Mouse (Mus musculus): ENCODE results near the gene Tfr2. TPM values are rescaled to one million over a fixed set of nuclear protein-coding genes. Genes with fewer than 3 reads are reported as not detected.

Gene Tfr2
- total and polyA plus RNA-seq, 3 experiments, result 96.2 to 112 TPM; not detected in 1

DNA sequence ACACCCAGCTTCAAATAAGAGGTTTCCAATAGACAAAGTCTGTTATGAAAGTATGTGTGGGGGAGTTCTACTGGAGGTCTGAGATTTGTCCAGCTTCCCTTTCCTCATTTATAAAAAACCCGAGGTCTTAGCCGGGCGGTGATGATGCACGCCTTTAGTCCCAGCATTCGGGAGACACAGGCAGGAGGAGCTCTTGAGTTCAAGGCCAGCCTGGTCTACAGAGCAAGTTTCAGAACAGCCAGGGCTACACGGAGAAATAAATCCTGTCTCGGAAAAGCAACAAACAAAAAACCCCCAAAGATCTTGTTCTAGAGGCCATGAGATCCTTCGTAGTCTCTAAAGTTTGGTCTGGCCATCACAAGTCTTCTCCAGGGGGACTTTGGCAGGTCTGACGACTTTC, 58.4 kb downstream of the Tfr2 start:
- Histone ChIP-seq H3K79me2 (ENCODE audit: control insufficient read depth, insufficient read depth, low read length, poor library complexity) (peaks cover 28% of the 10 kb centered on the region), H3K9me3 (replicated peaks; ENCODE audit: insufficient read depth, low read length) (no peaks in the 10 kb centered on the region), H3K4me3 (ENCODE audit: control insufficient read depth in 1 of 2, insufficient read depth in 1 of 2, low read depth in 2 of 2, low read length in 2 of 2) (peak overlapping the region; percentile 57 to 90), H3K9ac (ENCODE audit: control insufficient read depth, low read depth, low read length, poor library complexity, severe bottlenecking) (peak overlapping the region; percentile 83), H3K27ac (ENCODE audit: control insufficient read depth, low read depth, low read length) (peak overlapping the region; percentile 71), H3K36me3 (ENCODE audit: control insufficient read depth in 1 of 2, insufficient read depth in 2 of 2, low read length in 2 of 2) (peaks cover 0 to 36% of the 10 kb centered on the region in 2 experiments; a peak in 2 of 4 replicates), H3K4me1 (ENCODE audit: control insufficient read depth in 1 of 2, insufficient read depth in 2 of 2, low read length in 2 of 2) (peaks cover 6 to 42% of the 10 kb centered on the region in 2 experiments), H3K27me3 (ENCODE audit: control insufficient read depth in 1 of 2, insufficient read depth in 2 of 2, low read length in 2 of 2) (no peaks in the 10 kb centered on the region)
- TF ChIP-seq ZMIZ1 (IDR thresholded peaks at IDR 0.05; ENCODE audit: low read depth, low read length), result no peak
- TF ChIP-seq TAL1 (IDR thresholded peaks at IDR 0.05; ENCODE audit: low read length), result no peak
- TF ChIP-seq GABPA (IDR thresholded peaks at IDR 0.05; ENCODE audit: low read depth, low read length), result no peak
- no peak for TF ChIP-seq ZC3H11A (IDR thresholded peaks at IDR 0.05; ENCODE audit: low read depth, low read length)
- TF ChIP-seq KAT2A (conservative IDR thresholded peaks at IDR 0.05; ENCODE audit: low read depth, low read length), result no peak
- no peak for TF ChIP-seq EP300 (IDR thresholded peaks at IDR 0.05; ENCODE audit: low read depth in 1 of 2, low read length in 2 of 2)
- TF ChIP-seq RCOR1 (IDR thresholded peaks at IDR 0.05; ENCODE audit: low read depth, low read length), result peak; percentile 18; the same call in 1 of the 2 replicates
- TF ChIP-seq SIN3A (IDR thresholded peaks at IDR 0.05; ENCODE audit: low read length), result no peak
- no peak for TF ChIP-seq CHD1 (IDR thresholded peaks at IDR 0.05; ENCODE audit: low read depth, low read length)
- TF ChIP-seq MXI1 (IDR thresholded peaks at IDR 0.05; ENCODE audit: low read depth, low read length), result peak; percentile 43; the same call in 1 of the 2 replicates
- no peak for TF ChIP-seq NRF1 (IDR thresholded peaks at IDR 0.05; ENCODE audit: insufficient read depth, low read depth, low read length, poor library complexity, severe bottlenecking)
- TF ChIP-seq JUND (IDR thresholded peaks at IDR 0.05; ENCODE audit: low read depth, low read length), result no peak
- TF ChIP-seq ELF1 (IDR thresholded peaks at IDR 0.05; ENCODE audit: low read depth, low read length), result no peak
- peak; percentile 28; the same call in 1 of the 2 replicates for TF ChIP-seq MAX (IDR thresholded peaks at IDR 0.05; ENCODE audit: low read length)
- TF ChIP-seq NELFE (IDR thresholded peaks at IDR 0.05; ENCODE audit: low read depth, low read length), result no peak
- TF ChIP-seq CHD2 (IDR thresholded peaks at IDR 0.05; ENCODE audit: low read length), result no peak
- TF ChIP-seq GATA1 (IDR thresholded peaks at IDR 0.05; ENCODE audit: low read depth, low read length), result no peak
- DNase-seq (ENCODE audit: low read depth, low spot score), result peak; percentile 58

DNA sequence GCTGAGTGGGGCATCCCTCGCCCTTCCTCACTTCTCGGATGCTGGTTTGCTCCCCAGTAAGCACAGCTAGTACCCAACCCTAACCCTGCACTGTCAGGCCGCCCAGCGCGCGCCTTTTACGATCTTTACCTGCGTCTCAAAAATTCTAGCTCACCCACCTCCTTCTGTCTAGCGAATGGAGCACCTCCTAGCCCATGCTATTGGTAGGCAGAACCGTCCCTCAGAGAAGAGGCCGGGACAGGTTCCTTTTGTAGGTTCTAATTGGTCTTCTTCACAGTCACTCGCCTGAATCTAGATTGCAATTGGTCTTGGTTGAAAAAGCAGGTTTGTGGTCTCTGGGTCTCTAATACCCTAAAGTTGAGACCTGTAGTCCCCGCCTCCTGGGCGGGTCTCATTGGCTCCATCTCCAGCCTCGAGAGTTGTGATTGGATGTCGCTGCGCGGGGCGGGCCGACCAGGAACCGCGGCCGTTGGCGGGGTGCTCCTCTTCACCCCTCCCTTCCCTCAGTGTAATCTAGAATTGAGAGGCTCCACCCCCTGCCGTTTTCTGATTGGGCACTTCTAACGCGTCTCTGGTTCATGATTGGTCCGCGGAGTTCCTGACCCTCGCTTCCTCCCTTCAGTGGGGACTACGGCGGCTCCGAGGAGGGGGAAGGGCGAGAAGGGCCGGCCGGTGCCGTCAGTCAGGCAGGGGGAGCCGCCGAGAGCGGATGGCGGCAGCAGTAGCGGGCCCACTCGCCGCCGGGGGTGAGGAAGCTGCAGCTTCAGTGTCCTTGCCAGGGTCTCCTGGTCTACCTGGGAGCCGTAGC, 59.1 kb downstream of the Tfr2 start, which contains the start of the genes Fbxo24, Lrch4 and Gm20605:
Gene Fbxo24 (minus strand): TSS at position 505 of the 808 bp plus-strand sequence.
Gene Lrch4 (plus strand): TSS at position 624 of the 808 bp plus-strand sequence.
Gene Gm20605 (plus strand): TSS at position 678 of the 808 bp plus-strand sequence.
- peak; percentile 100 for DNase-seq (ENCODE audit: low read depth, low spot score)
- H3K27ac ChIP-seq (ENCODE audit: control insufficient read depth, low read depth, low read length), result peak within 1 kb of the TSS; percentile 86
- H3K9ac ChIP-seq (ENCODE audit: control insufficient read depth, low read depth, low read length, poor library complexity, severe bottlenecking), result peak within 1 kb of the TSS; percentile 86
- peaks cover 28% of the 10 kb centered on the region for H3K79me2 ChIP-seq (ENCODE audit: control insufficient read depth, insufficient read depth, low read length, poor library complexity)
- H3K4me1 ChIP-seq (ENCODE audit: control insufficient read depth in 1 of 2, insufficient read depth in 2 of 2, low read length in 2 of 2), result peaks cover 6 to 42% of the 10 kb centered on the region in 2 experiments
- H3K4me3 ChIP-seq (ENCODE audit: control insufficient read depth in 1 of 2, insufficient read depth in 1 of 2, low read depth in 2 of 2, low read length in 2 of 2), result peak within 1 kb of the TSS; percentile 81 to 90
- H3K27me3 ChIP-seq (ENCODE audit: control insufficient read depth in 1 of 2, insufficient read depth in 2 of 2, low read length in 2 of 2), result no peaks in the 10 kb centered on the region
- H3K9me3 ChIP-seq (replicated peaks; ENCODE audit: insufficient read depth, low read length), result no peaks in the 10 kb centered on the region
- H3K36me3 ChIP-seq (ENCODE audit: control insufficient read depth in 1 of 2, insufficient read depth in 2 of 2, low read length in 2 of 2), result peaks cover 0 to 36% of the 10 kb centered on the region in 2 experiments; a peak in 2 of 4 replicates
- peak; percentile 65 for TF ChIP-seq TBP (IDR thresholded peaks at IDR 0.05; ENCODE audit: low read depth, low read length)
- TF ChIP-seq ZMIZ1 (IDR thresholded peaks at IDR 0.05; ENCODE audit: low read depth, low read length), result no peak
- TF ChIP-seq GABPA (IDR thresholded peaks at IDR 0.05; ENCODE audit: low read depth, low read length), result no peak
- TF ChIP-seq CHD1 (IDR thresholded peaks at IDR 0.05; ENCODE audit: low read depth, low read length), result no peak
- no peak for TF ChIP-seq ETS1 (IDR thresholded peaks at IDR 0.05; ENCODE audit: low read depth, low read length)
- TF ChIP-seq NRF1 (IDR thresholded peaks at IDR 0.05; ENCODE audit: insufficient read depth, low read depth, low read length, poor library complexity, severe bottlenecking), result no peak; the same call in 1 of the 2 replicates
- TF ChIP-seq MAZ (IDR thresholded peaks at IDR 0.05; ENCODE audit: low read depth, low read length), result peak; percentile 99
- no peak for TF ChIP-seq RCOR1 (IDR thresholded peaks at IDR 0.05; ENCODE audit: low read depth, low read length)
- peak; percentile 72 for TF ChIP-seq POLR2AphosphoS2 (IDR thresholded peaks at IDR 0.05; ENCODE audit: low read length)
- peak; percentile 62 for TF ChIP-seq KAT2A (conservative IDR thresholded peaks at IDR 0.05; ENCODE audit: low read depth, low read length)
- TF ChIP-seq CHD2 (IDR thresholded peaks at IDR 0.05; ENCODE audit: low read length), result peak; percentile 86
- TF ChIP-seq CTCF (IDR thresholded peaks at IDR 0.05 in 2 of 3, conservative IDR thresholded peaks at IDR 0.05 in 1 of 3; ENCODE audit: control insufficient read depth in 1 of 3, insufficient read depth in 1 of 3, low read depth in 2 of 3, low read length in 3 of 3, poor library complexity in 1 of 3, severe bottlenecking in 1 of 3), result peak in 1 of 3 experiments; percentile 11; a peak in 1 of 6 replicates
- no peak for TF ChIP-seq ZKSCAN1 (IDR thresholded peaks at IDR 0.05; ENCODE audit: low read depth, low read length)
- no peak for TF ChIP-seq ZNF384 (IDR thresholded peaks at IDR 0.05; ENCODE audit: low read depth, low read length)
- peak; percentile 55; the same call in 1 of the 2 replicates for TF ChIP-seq E2F4 (IDR thresholded peaks at IDR 0.05; ENCODE audit: borderline replicate concordance, low read depth, low read length)
- TF ChIP-seq EP300 (IDR thresholded peaks at IDR 0.05; ENCODE audit: low read depth in 1 of 2, low read length in 2 of 2), result peak in 1 of 2 experiments; percentile 70; a peak in 2 of 4 replicates
- no peak for TF ChIP-seq TAL1 (IDR thresholded peaks at IDR 0.05; ENCODE audit: low read length)
- 0 out of 2 replicates have a peak, but pooled peaks have one; percentile 45 for TF ChIP-seq BHLHE40 (IDR thresholded peaks at IDR 0.05; ENCODE audit: borderline replicate concordance, low read depth, low read length)
- TF ChIP-seq GATA1 (IDR thresholded peaks at IDR 0.05; ENCODE audit: low read depth, low read length), result no peak; the same call in 1 of the 2 replicates
- TF ChIP-seq USF2 (IDR thresholded peaks at IDR 0.05; ENCODE audit: borderline replicate concordance in 1 of 2, insufficient read depth in 1 of 2, low read depth in 1 of 2, low read length in 2 of 2), result no peak

Measured in MEL (cell line).